Mouse (Mus musculus): ENCODE data around the gene Rps12-ps3.

- TF ChIP-seq ZNF384 (IDR thresholded peaks at IDR 0.05; ENCODE audit: low read depth, low read length) (no peak), CHD2 (IDR thresholded peaks at IDR 0.05; ENCODE audit: low read depth, low read length) (no peak), ZC3H11A (IDR thresholded peaks at IDR 0.05; ENCODE audit: borderline replicate concordance, low read depth, low read length) (no peak), MAFK (IDR thresholded peaks at IDR 0.05; ENCODE audit: insufficient read depth, low read depth, low read length) (no peak)
Observed at GRCm38 (mm10) chr19:59292183-59292839, 29.8 kb upstream of the Rps12-ps3 start.
